In the genomic region with DNA sequence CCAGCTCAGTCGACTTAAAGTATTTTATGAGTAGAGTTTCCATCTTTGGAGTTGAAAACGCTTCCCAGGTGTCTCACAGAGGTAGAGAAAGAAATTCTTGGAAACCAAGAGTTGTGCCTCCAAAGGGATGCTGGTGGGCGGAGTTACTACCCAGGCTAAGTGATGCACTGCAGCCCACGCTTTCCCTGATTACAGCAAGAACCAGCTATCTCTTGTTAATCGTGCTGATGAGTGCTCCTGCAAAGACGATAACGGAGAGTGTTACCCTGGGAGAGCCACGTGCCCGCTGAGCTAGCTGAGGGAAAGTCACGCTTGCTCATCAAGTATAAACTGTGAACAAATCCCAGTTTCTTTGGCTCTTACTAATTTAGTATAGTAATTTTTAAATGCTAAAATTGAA, we compare ENCODE assay signal across 15 mouse cellular contexts.
DNase-seq lines count a peak whose midpoint lies in the region.
"Had no signal": no experiment of that assay in that cellular context is flagged by ENCODE, and none has a peak within 500 bp of the region (broad histone marks: within the 10 kb centered on the region; RNA-seq: fewer than 3 reads in every experiment).

No protein-coding gene starts in this region.

- DNase-seq in left cerebral cortex, adult 11 months (ENCODE audit: low spot score) = peak; percentile 7
- DNase-seq in left cerebral cortex, postnatal 10 days (ENCODE audit: extremely low spot score in 1 of 2, low spot score in 2 of 2) = no peak
- peak; percentile 31 to 41 for DNase-seq in right cerebral cortex, adult 2 months (ENCODE audit: low spot score in 2 of 2)
- DNase-seq in right cerebral cortex, postnatal 4 days = no peak
- DNase-seq in left cerebral cortex, postnatal 25 days (ENCODE audit: low spot score in 2 of 2) = peak; percentile 11 to 52
- no peak for DNase-seq in cerebellum, adult 8-10 months
- DNase-seq: adrenal gland, adult 2 months; adrenal gland, postnatal 25 days; cerebellum, adult 2 months; cerebellum, postnatal 14 days; embryo, embryonic 11 days; gastrocnemius, adult 2 months; gastrocnemius, postnatal 25 days; heart, postnatal 10 days; heart, postnatal 4 days had no signal

- intact Hi-C loops in left cerebral cortex, postnatal 10 days (cut with DNase I) = loop anchor here (5.0 kb wide), 1 partner anchor 152 kb away; a partner anchor contains a TSS
- intact Hi-C loops in left cerebral cortex, postnatal 25 days (cut with DNase I) = loop anchor here (10.0 kb wide), 1 partner anchor 1340 kb away; no protein-coding TSS in a partner anchor

Comparison
In these comparisons a context has a peak if more than half of its experiments do, and no peak if none do; other contexts are left out.
1. DNase-seq: peak in left cerebral cortex, adult 11 months (single experiment), right cerebral cortex, adult 2 months (2 of 2) and left cerebral cortex, postnatal 25 days (2 of 2); none in left cerebral cortex, postnatal 10 days (0 of 2), right cerebral cortex, postnatal 4 days (single experiment) and cerebellum, adult 8-10 months (single experiment).